Mouse (Mus musculus): ENCODE data around the gene Plg. TPM values are rescaled to one million over a fixed set of nuclear protein-coding genes. Genes with fewer than 3 reads are reported as not detected.
A peak's percentile ranks its signal among the peaks of the same experiment; 100 is the strongest.

The Plg gene
- polyA plus RNA-seq (2015; fragmentation: Nextera tagmentation; extraction: Ambion mirVana), result 0.10 and 0.49 TPM in 2 replicates

- no peaks in the 10 kb centered on the region for H3K36me3 ChIP-seq
- no peak within 1 kb of the TSS for H3K27ac ChIP-seq (replicated peaks)
- H3K4me3 ChIP-seq (replicated peaks), result no peak within 1 kb of the TSS
- no peaks in the 10 kb centered on the region for H3K27me3 ChIP-seq (replicated peaks)
- no peaks in the 10 kb centered on the region for H3K9me3 ChIP-seq (replicated peaks)
- WGBS, result 95% methylated on average over 11 of the region's 11 CpGs
- no peak within 1 kb of the TSS for H3K4me2 ChIP-seq
- H3K4me1 ChIP-seq, result 0 out of 2 replicates have a peak, but pooled peaks cover 3% of the 10 kb centered on the region
- no peak for ATAC-seq (ENCODE audit: low FRiP score)
- no peak within 1 kb of the TSS for H3K9ac ChIP-seq (replicated peaks)
Observed at GRCm38 (mm10) chr17:12377981-12378705, at the start of gene Plg. Gene Plg, plus strand, starts transcription at chr17:12378608.

GRCm38 (mm10) chr17:12335115-12335514 is 43.3 kb upstream of the Plg start:
- Histone ChIP-seq H3K4me1 (peaks cover 3% of the 10 kb centered on the region), H3K27ac (replicated peaks) (no peak overlapping the region), H3K9me3 (replicated peaks) (no peaks in the 10 kb centered on the region), H3K9ac (replicated peaks) (no peak overlapping the region), H3K4me3 (replicated peaks) (no peak overlapping the region), H3K27me3 (replicated peaks) (no peaks in the 10 kb centered on the region), H3K4me2 (no peak overlapping the region), H3K36me3 (no peaks in the 10 kb centered on the region)
- no peak for ATAC-seq (ENCODE audit: low FRiP score)
- 72% methylated on average over 6 of the region's 6 CpGs for WGBS

GRCm38 (mm10) chr17:12336073-12336868 is 42.1 kb upstream of the Plg start:
- Histone ChIP-seq H3K27me3 (replicated peaks) (no peaks in the 10 kb centered on the region), H3K36me3 (no peaks in the 10 kb centered on the region), H3K27ac (replicated peaks) (no peak overlapping the region; the same call in 1 of the 2 replicates), H3K4me2 (no peak overlapping the region), H3K4me3 (replicated peaks) (no peak overlapping the region), H3K9me3 (replicated peaks) (no peaks in the 10 kb centered on the region), H3K4me1 (peaks cover 3% of the 10 kb centered on the region), H3K9ac (replicated peaks) (no peak overlapping the region)
- no peak for ATAC-seq (ENCODE audit: low FRiP score)
- 79% methylated on average over 19 of the region's 19 CpGs for WGBS

- Histone ChIP-seq H3K4me1 (peaks cover 3% of the 10 kb centered on the region), H3K27ac (replicated peaks) (no peak overlapping the region), H3K36me3 (no peaks in the 10 kb centered on the region), H3K27me3 (replicated peaks) (no peaks in the 10 kb centered on the region), H3K9ac (replicated peaks) (no peak overlapping the region), H3K9me3 (replicated peaks) (no peaks in the 10 kb centered on the region), H3K4me3 (replicated peaks) (no peak overlapping the region), H3K4me2 (no peak overlapping the region)
- ATAC-seq (ENCODE audit: low FRiP score), result no peak
- 86% methylated on average over 4 of the region's 4 CpGs for WGBS
Observed at GRCm38 (mm10) chr17:12337156-12337555, 41.3 kb upstream of the Plg start.

- no peak overlapping the region for H3K4me3 ChIP-seq (replicated peaks)
- H3K36me3 ChIP-seq, result no peaks in the 10 kb centered on the region
- no peak overlapping the region for H3K4me2 ChIP-seq
- 89% methylated on average over 9 of the region's 9 CpGs for WGBS
- no peak overlapping the region for H3K27ac ChIP-seq (replicated peaks)
- H3K9ac ChIP-seq (replicated peaks), result no peak overlapping the region
- no peaks in the 10 kb centered on the region for H3K27me3 ChIP-seq (replicated peaks)
- no peaks in the 10 kb centered on the region for H3K4me1 ChIP-seq
- no peak for ATAC-seq (ENCODE audit: low FRiP score)
- H3K9me3 ChIP-seq (replicated peaks), result no peaks in the 10 kb centered on the region
Observed at GRCm38 (mm10) chr17:12343702-12344376, 34.6 kb upstream of the Plg start.

GRCm38 (mm10) chr17:12347462-12347861 is 30.9 kb upstream of the Plg start:
- H3K9me3 ChIP-seq (replicated peaks), result no peaks in the 10 kb centered on the region
- H3K4me1 ChIP-seq, result no peaks in the 10 kb centered on the region
- 90% methylated on average over 1 of the region's 1 CpGs for WGBS
- ATAC-seq (ENCODE audit: low FRiP score), result no peak
- H3K4me2 ChIP-seq, result no peak overlapping the region
- H3K4me3 ChIP-seq (replicated peaks), result no peak overlapping the region
- no peaks in the 10 kb centered on the region for H3K27me3 ChIP-seq (replicated peaks)
- H3K27ac ChIP-seq (replicated peaks), result no peak overlapping the region
- H3K9ac ChIP-seq (replicated peaks), result no peak overlapping the region
- H3K36me3 ChIP-seq, result no peaks in the 10 kb centered on the region

- Histone ChIP-seq H3K27me3 (replicated peaks) (no peaks in the 10 kb centered on the region), H3K4me2 (no peak overlapping the region), H3K9ac (replicated peaks) (no peak overlapping the region), H3K36me3 (no peaks in the 10 kb centered on the region), H3K4me3 (replicated peaks) (no peak overlapping the region), H3K4me1 (no peaks in the 10 kb centered on the region; the same call in 1 of the 2 replicates), H3K27ac (replicated peaks) (no peak overlapping the region), H3K9me3 (replicated peaks) (no peaks in the 10 kb centered on the region)
- ATAC-seq (ENCODE audit: low FRiP score), result no peak
- 92% methylated on average over 6 of the region's 6 CpGs for WGBS
Observed at GRCm38 (mm10) chr17:12351564-12351963, 26.8 kb upstream of the Plg start.

GRCm38 (mm10) chr17:12352781-12353180 is 25.6 kb upstream of the Plg start:
- ATAC-seq (ENCODE audit: low FRiP score), result no peak
- Histone ChIP-seq H3K36me3 (no peaks in the 10 kb centered on the region), H3K4me1 (no peaks in the 10 kb centered on the region; the same call in 1 of the 2 replicates), H3K9ac (replicated peaks) (no peak overlapping the region), H3K4me2 (no peak overlapping the region), H3K27ac (replicated peaks) (0 out of 2 replicates have a peak overlapping the region, but pooled peaks have one; percentile 23), H3K27me3 (replicated peaks) (no peaks in the 10 kb centered on the region), H3K9me3 (replicated peaks) (no peaks in the 10 kb centered on the region), H3K4me3 (replicated peaks) (no peak overlapping the region)
- WGBS, result 5% methylated on average over 1 of the region's 1 CpGs

GRCm38 (mm10) chr17:12359876-12360275 is 18.5 kb upstream of the Plg start:
- no peaks in the 10 kb centered on the region for H3K27me3 ChIP-seq (replicated peaks)
- H3K4me3 ChIP-seq (replicated peaks), result no peak overlapping the region
- H3K27ac ChIP-seq (replicated peaks), result no peak overlapping the region
- H3K9ac ChIP-seq (replicated peaks), result no peak overlapping the region
- H3K4me1 ChIP-seq, result no peaks in the 10 kb centered on the region
- WGBS, result 89% methylated on average over 15 of the region's 15 CpGs
- H3K9me3 ChIP-seq (replicated peaks), result no peaks in the 10 kb centered on the region
- no peak for ATAC-seq (ENCODE audit: low FRiP score)
- no peak overlapping the region for H3K4me2 ChIP-seq
- no peaks in the 10 kb centered on the region for H3K36me3 ChIP-seq

GRCm38 (mm10) chr17:12363601-12364425 is 14.6 kb upstream of the Plg start:
- no peaks in the 10 kb centered on the region for H3K9me3 ChIP-seq (replicated peaks)
- no peak overlapping the region for H3K27ac ChIP-seq (replicated peaks)
- H3K4me3 ChIP-seq (replicated peaks), result no peak overlapping the region
- WGBS, result 90% methylated on average over 11 of the region's 11 CpGs
- no peak for ATAC-seq (ENCODE audit: low FRiP score)
- H3K4me2 ChIP-seq, result no peak overlapping the region
- no peaks in the 10 kb centered on the region for H3K27me3 ChIP-seq (replicated peaks)
- no peak overlapping the region for H3K9ac ChIP-seq (replicated peaks)
- no peaks in the 10 kb centered on the region for H3K4me1 ChIP-seq
- H3K36me3 ChIP-seq, result no peaks in the 10 kb centered on the region

- no peak overlapping the region for H3K4me3 ChIP-seq (replicated peaks)
- H3K9me3 ChIP-seq (replicated peaks), result no peaks in the 10 kb centered on the region
- H3K9ac ChIP-seq (replicated peaks), result no peak overlapping the region
- H3K27me3 ChIP-seq (replicated peaks), result no peaks in the 10 kb centered on the region
- no peak overlapping the region for H3K4me2 ChIP-seq
- H3K36me3 ChIP-seq, result no peaks in the 10 kb centered on the region
- no peak for ATAC-seq (ENCODE audit: low FRiP score)
- WGBS, result 57% methylated on average over 8 of the region's 8 CpGs
- no peak overlapping the region for H3K27ac ChIP-seq (replicated peaks)
- H3K4me1 ChIP-seq, result no peaks in the 10 kb centered on the region
Observed at GRCm38 (mm10) chr17:12364426-12364735, 14.0 kb upstream of the Plg start.
